Mouse (Mus musculus): Measurements from ENCODE around the gene Erlec1. TPM values are rescaled to one million over a fixed set of nuclear protein-coding genes. Genes with fewer than 3 reads are reported as not detected.

Erlec1 gene
- polyA plus RNA-seq (2016; fragmentation: Nextera tagmentation; extraction: Ambion mirVana) = 11.4 TPM in 2 replicates

DNA sequence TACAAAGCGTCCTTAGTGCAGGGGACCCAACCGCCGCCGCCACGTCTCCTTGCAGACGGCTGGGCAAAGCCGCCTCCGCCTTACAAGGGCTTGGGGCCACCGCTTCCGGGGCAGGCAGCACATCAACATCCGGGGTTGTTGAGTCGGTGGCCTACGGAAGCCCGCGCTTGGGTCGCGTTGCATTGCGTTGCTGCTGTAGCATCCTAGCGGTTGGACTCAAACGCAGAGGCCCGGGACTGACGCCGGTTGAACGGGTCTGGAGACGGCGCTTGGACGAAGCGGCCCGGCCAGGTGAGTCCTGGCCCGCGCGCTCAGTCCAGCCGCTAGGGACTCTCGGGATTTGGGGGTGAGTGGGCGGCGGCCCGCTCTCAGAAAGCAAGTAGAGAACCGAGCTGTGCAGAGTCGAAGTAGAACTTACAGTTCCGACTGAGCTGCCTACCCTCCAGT is at the start of gene Erlec1:
Gene Erlec1 (minus strand): TSS at position 57 of the 447 bp plus-strand sequence.
- Histone ChIP-seq H3K4me1 (replicated peaks) (peaks cover 4% of the 10 kb centered on the region), H3K4me3 (peak within 1 kb of the TSS; percentile 98), H3K9me3 (replicated peaks) (0 out of 2 replicates have a peak, but pooled peaks cover 4% of the 10 kb centered on the region), H3K27ac (ENCODE audit: poor library complexity, severe bottlenecking) (peak within 1 kb of the TSS; percentile 90), H3K27me3 (replicated peaks) (no peaks in the 10 kb centered on the region), H3K36me3 (peaks cover 23% of the 10 kb centered on the region), H3K4me2 (peak within 1 kb of the TSS; percentile 84), H3K9ac (peak within 1 kb of the TSS; percentile 97)
- 0% methylated on average over 40 of the region's 40 CpGs for WGBS
- ATAC-seq (ENCODE audit: insufficient number of reproducible peaks, low FRiP score) = peak; percentile 93

DNA sequence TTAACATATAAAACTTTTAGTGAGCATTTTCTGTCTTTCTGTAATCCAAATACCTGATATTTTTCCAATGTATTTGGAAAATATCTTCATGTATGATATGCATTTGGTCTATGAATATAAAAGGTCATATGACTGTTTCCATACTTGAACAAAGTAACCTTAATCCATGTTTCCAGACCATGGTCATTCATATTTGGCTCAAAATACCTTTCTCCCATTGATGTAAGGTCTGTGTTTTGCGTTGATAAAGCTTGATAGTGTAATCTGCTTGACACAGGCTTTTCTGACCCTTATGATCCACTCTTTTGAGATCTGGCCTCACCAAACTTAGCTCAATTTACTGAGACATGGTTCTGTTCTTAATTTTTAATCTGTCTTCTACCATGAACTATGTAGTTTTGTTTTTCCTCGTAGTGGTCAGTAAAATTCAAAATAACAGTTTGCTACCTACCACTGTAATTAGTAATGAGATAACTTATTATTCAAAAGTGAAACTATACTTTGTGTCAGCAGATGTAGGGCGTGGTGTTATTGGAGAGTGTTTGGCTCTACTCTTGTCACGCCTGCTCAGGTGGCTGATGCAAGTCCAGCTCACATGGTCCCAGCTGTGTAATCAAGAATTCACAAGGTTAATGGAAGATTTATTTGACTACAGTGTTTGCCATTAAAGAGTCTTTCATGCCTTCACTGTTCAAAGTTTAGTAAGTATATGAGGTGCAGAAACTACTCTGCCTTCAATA is 47.2 kb upstream of the Erlec1 start:
- H3K36me3 ChIP-seq = peaks cover 3% of the 10 kb centered on the region
- H3K4me1 ChIP-seq (replicated peaks) = no peaks in the 10 kb centered on the region
- ATAC-seq (ENCODE audit: insufficient number of reproducible peaks, low FRiP score) = peak; percentile 80
- H3K4me2 ChIP-seq = no peak overlapping the region
- H3K9ac ChIP-seq = no peak overlapping the region
- no peak overlapping the region for H3K4me3 ChIP-seq
- H3K9me3 ChIP-seq (replicated peaks) = no peaks in the 10 kb centered on the region
- 82% methylated on average over 4 of the region's 4 CpGs for WGBS
- H3K27me3 ChIP-seq (replicated peaks) = no peaks in the 10 kb centered on the region
- H3K27ac ChIP-seq (ENCODE audit: poor library complexity, severe bottlenecking) = no peak overlapping the region

DNA sequence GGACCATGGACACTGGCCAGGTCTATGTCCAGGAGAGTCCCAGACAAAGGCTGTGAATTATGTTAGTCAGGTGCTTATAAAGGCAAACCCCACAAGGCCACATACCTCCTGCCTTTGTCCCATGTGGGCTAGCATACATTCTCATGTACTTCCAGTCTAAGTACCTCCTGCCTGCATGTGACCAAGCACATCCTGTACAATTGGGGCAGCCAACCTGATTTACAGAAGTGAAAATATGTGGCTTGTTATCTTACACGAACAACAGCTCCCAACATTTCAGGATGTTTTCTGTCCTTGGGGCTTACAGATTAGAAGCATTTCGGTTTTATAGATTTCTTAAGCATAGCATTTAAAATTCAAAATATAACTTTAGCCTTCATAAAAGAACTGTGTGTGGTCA is 45.9 kb upstream of the Erlec1 start:
- no peaks in the 10 kb centered on the region for H3K27me3 ChIP-seq (replicated peaks)
- H3K9ac ChIP-seq = no peak overlapping the region
- no peaks in the 10 kb centered on the region for H3K4me1 ChIP-seq (replicated peaks)
- no peaks in the 10 kb centered on the region for H3K9me3 ChIP-seq (replicated peaks)
- H3K36me3 ChIP-seq = peaks cover 3% of the 10 kb centered on the region; the same call in 1 of the 2 replicates
- no peak for ATAC-seq (ENCODE audit: insufficient number of reproducible peaks, low FRiP score)
- H3K27ac ChIP-seq (ENCODE audit: poor library complexity, severe bottlenecking) = no peak overlapping the region
- no peak overlapping the region for H3K4me2 ChIP-seq
- no peak overlapping the region for H3K4me3 ChIP-seq
- 80% methylated on average over 2 of the region's 2 CpGs for WGBS

DNA sequence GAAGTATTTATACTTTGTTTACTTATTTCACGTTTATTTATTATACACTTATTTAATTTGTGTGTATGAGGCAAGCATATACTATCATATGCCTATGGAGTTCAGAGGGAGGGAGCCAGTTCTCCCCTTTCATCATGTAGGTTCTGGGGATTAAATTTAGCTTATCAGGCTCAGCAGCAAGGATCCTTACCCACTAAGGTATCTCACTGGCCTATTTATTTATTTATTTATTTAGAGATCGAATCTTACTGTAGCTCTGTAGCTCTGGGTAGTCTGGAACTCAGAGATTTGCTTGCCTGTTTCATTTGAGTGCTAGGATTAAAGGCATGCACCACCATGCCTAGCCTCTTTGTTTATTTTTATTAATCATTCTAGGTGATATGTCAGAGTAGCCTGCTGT is 44.6 kb upstream of the Erlec1 start:
- 59% methylated on average over 2 of the region's 2 CpGs for WGBS
- peaks cover 3% of the 10 kb centered on the region; the same call in 1 of the 2 replicates for H3K36me3 ChIP-seq
- H3K4me1 ChIP-seq (replicated peaks) = no peaks in the 10 kb centered on the region
- H3K4me2 ChIP-seq = no peak overlapping the region
- no peak overlapping the region for H3K27ac ChIP-seq (ENCODE audit: poor library complexity, severe bottlenecking)
- no peak overlapping the region for H3K9ac ChIP-seq
- ATAC-seq (ENCODE audit: insufficient number of reproducible peaks, low FRiP score) = no peak
- H3K27me3 ChIP-seq (replicated peaks) = no peaks in the 10 kb centered on the region
- no peak overlapping the region for H3K4me3 ChIP-seq
- no peaks in the 10 kb centered on the region for H3K9me3 ChIP-seq (replicated peaks)

DNA sequence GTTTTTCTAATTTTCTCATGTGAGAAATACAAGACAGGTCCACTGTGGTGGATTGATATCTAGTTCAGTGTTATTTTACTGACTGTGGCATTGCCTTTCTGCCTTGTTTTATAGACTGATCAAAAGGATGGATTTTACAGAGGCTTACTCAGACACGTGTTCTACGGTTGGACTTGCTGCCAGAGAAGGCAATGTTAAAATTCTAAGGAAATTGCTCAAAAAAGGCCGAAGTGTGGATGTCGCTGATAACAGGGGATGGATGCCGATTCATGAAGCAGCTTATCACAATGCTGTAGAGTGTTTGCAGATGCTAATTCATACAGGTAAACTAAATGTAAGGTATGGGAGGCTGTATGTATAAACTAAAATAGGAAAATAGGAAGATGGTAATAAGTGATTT is 44.1 kb upstream of the Erlec1 start:
- Histone ChIP-seq H3K9ac (no peak overlapping the region), H3K4me2 (no peak overlapping the region), H3K27me3 (replicated peaks) (no peaks in the 10 kb centered on the region), H3K4me3 (no peak overlapping the region), H3K4me1 (replicated peaks) (no peaks in the 10 kb centered on the region), H3K27ac (ENCODE audit: poor library complexity, severe bottlenecking) (no peak overlapping the region), H3K9me3 (replicated peaks) (no peaks in the 10 kb centered on the region), H3K36me3 (peaks cover 3% of the 10 kb centered on the region; the same call in 1 of the 2 replicates)
- peak; percentile 26; the same call in 1 of the 2 replicates for ATAC-seq (ENCODE audit: insufficient number of reproducible peaks, low FRiP score)
- 76% methylated on average over 5 of the region's 5 CpGs for WGBS

DNA sequence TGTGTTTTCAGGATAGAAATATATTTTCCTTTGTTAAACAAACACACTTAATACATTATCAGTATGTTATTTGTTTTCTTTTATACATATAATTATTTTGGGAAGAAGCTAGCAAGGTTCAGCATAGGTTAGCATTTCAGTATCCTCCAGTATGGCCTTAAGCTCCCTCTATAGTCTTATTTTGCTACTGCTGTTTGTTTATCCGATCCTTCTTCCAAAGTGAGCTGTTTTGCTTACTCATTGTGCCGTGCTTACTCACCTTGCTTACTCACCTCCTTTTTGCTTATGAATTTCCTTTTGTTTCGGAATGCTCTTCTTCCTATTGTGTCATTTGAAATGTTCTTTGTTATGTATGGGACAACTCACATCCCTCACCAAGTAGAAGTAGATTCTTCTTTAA is 42.5 kb upstream of the Erlec1 start:
- Histone ChIP-seq H3K4me3 (no peak overlapping the region), H3K27ac (ENCODE audit: poor library complexity, severe bottlenecking) (no peak overlapping the region), H3K4me1 (replicated peaks) (no peaks in the 10 kb centered on the region), H3K36me3 (peaks cover 3% of the 10 kb centered on the region; the same call in 1 of the 2 replicates), H3K9ac (no peak overlapping the region), H3K4me2 (no peak overlapping the region), H3K27me3 (replicated peaks) (no peaks in the 10 kb centered on the region), H3K9me3 (replicated peaks) (no peaks in the 10 kb centered on the region)
- ATAC-seq (ENCODE audit: insufficient number of reproducible peaks, low FRiP score) = peak; percentile 82
- WGBS = 82% methylated on average over 3 of the region's 3 CpGs

DNA sequence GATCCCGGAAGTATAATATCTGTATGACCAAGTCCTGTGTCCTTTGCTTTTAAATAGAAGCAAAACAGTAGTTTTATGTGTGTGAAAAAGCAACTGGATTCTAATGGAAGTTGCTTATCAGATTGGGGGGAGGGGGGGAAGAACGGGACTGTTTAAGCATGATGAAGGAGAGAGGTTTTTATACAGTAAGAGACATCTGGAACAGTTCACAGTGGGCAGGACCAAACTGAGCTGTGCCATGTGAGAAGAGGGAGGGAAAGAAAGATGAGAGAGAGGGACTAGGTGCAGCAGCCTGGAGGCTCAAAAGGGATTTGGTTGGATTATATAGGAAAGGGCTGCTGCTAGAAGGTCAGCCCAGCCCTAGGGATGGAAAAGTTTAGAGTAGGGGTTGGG is 32.5 kb upstream of the Erlec1 start:
- peak overlapping the region; percentile 93 for H3K4me2 ChIP-seq
- H3K27ac ChIP-seq (ENCODE audit: poor library complexity, severe bottlenecking) = peak overlapping the region; percentile 67
- no peaks in the 10 kb centered on the region for H3K36me3 ChIP-seq
- ATAC-seq (ENCODE audit: insufficient number of reproducible peaks, low FRiP score) = peak; percentile 74
- H3K9me3 ChIP-seq (replicated peaks) = no peaks in the 10 kb centered on the region
- peak overlapping the region; percentile 86 for H3K9ac ChIP-seq
- WGBS = 0% methylated on average over 2 of the region's 2 CpGs
- peak overlapping the region; percentile 80 for H3K4me3 ChIP-seq
- H3K4me1 ChIP-seq (replicated peaks) = peaks cover 4% of the 10 kb centered on the region; the same call in 1 of the 2 replicates
- no peaks in the 10 kb centered on the region for H3K27me3 ChIP-seq (replicated peaks)

DNA sequence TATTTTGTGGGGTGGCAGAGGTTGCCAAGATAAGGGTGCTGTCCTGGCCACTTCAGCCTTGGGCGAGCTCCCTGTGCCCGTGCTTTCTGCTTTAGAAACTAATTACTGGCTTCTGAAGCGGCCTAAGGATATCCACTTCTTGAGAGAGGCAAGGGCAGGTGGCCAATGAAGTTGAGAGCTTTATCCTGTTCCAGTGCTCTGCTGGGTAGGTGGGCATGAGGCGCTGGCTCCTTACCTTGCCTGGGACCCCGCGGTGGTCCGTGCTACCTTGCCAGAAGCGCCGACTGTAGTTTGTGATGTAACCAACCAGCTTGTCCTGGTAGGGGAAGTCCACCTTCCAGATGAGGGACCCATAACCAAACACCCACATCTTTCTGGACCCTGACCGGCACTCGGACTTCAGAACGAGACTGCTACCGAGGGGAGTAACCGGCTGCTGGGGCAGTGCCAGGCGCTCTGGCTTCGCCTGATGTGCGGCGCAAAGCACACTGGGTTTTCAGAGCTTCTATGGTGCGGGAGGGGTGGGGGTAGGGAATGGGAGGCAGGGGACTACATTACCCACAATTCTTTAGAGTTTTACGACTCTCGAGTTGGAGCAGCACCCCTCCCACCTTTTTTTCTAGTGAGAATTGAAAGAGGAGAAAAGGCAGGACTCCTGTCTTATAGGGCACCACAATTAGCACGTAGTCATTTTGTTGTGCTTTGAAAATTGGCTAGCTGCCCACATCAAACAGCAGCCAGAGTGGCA is 31.9 kb upstream of the Erlec1 start, which contains the start of gene Chac2:
Gene Chac2 (minus strand): TSS at position 474 of the 748 bp plus-strand sequence.
- Histone ChIP-seq H3K9ac (peak within 1 kb of the TSS; percentile 86), H3K27ac (ENCODE audit: poor library complexity, severe bottlenecking) (peak within 1 kb of the TSS; percentile 75), H3K4me3 (peak within 1 kb of the TSS; percentile 80), H3K27me3 (replicated peaks) (no peaks in the 10 kb centered on the region), H3K4me2 (peak within 1 kb of the TSS; percentile 93), H3K36me3 (no peaks in the 10 kb centered on the region), H3K9me3 (replicated peaks) (no peaks in the 10 kb centered on the region), H3K4me1 (replicated peaks) (peaks cover 4% of the 10 kb centered on the region; the same call in 1 of the 2 replicates)
- ATAC-seq (ENCODE audit: insufficient number of reproducible peaks, low FRiP score) = peak; percentile 98
- WGBS = under 1% methylated on average over 22 of the region's 22 CpGs

DNA sequence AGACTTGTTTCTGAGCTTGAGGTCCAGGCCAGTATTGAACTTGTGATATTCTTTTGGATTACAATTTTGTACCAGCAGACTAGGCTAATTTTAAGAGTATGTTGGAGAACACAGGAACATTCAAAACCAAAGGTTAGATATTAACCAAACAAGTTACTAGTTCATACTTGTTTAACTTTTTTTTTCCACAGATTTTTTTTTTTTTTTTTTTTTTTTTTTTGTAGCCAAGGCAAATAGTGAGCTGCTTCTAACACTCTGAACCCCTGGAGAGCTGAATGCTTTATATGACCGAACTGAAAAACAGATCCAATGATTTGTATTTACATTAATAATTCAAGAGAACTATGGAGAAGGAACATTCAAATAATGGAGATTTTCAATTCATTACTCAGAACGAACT is 31.1 kb upstream of the Erlec1 start:
- Histone ChIP-seq H3K27me3 (replicated peaks) (no peaks in the 10 kb centered on the region), H3K27ac (ENCODE audit: poor library complexity, severe bottlenecking) (no peak overlapping the region), H3K4me1 (replicated peaks) (peaks cover 4% of the 10 kb centered on the region; the same call in 1 of the 2 replicates), H3K4me3 (no peak overlapping the region), H3K9me3 (replicated peaks) (no peaks in the 10 kb centered on the region), H3K9ac (no peak overlapping the region), H3K4me2 (no peak overlapping the region), H3K36me3 (no peaks in the 10 kb centered on the region)
- no peak for ATAC-seq (ENCODE audit: insufficient number of reproducible peaks, low FRiP score)
- WGBS = 44% methylated on average over 2 of the region's 2 CpGs

DNA sequence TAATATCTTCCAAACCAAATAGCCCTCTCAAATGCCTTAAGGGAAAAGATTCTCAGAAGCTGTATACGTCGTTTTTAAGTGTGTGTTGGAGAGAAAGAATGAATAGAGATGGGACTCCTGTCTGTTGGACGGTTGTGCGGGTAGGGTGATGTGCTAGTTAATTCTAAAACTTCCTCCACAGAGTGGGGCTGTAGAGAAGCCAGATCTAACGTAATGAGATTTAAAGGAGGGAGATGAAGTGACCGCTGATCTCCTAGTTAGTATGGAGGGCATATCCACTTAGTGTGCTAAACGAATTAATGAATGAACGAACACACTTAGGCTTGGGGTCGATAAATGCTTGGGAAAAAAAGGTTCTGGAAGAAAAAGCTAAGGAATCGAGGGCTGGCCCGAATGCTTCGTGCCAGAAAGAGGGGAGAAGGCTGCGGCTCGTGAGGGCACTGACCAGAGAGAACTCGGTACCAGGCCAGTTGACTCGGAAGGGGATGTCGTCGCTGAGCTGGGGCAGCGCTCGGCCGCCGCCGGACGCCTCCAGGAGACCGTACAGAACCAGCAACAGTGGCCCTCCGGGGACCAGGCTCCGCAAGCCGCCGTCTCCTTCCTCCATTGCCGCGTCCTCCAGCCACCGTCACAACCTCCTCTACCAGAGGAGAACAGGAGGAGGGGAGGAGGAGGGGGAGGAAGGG is 523 bp downstream of the Erlec1 start:
- H3K4me1 ChIP-seq (replicated peaks) = peaks cover 4% of the 10 kb centered on the region
- peak; percentile 89 for ATAC-seq (ENCODE audit: insufficient number of reproducible peaks, low FRiP score)
- H3K27ac ChIP-seq (ENCODE audit: poor library complexity, severe bottlenecking) = peak overlapping the region; percentile 90
- H3K9ac ChIP-seq = peak overlapping the region; percentile 97
- peak overlapping the region; percentile 84 for H3K4me2 ChIP-seq
- under 1% methylated on average over 32 of the region's 32 CpGs for WGBS
- H3K4me3 ChIP-seq = peak overlapping the region; percentile 98
- 0 out of 2 replicates have a peak, but pooled peaks cover 4% of the 10 kb centered on the region for H3K9me3 ChIP-seq (replicated peaks)
- H3K27me3 ChIP-seq (replicated peaks) = no peaks in the 10 kb centered on the region
- H3K36me3 ChIP-seq = peaks cover 26% of the 10 kb centered on the region

Data from heart, embryonic 12.5 days (tissue).